Mouse (Mus musculus): ENCODE data around the gene 9430097D07Rik. TPM values are rescaled to one million over a fixed set of nuclear protein-coding genes. Genes with fewer than 3 reads are reported as not detected.
A peak's percentile ranks its signal among the peaks of the same experiment; 100 is the strongest.

9430097D07Rik gene
- polyA plus RNA-seq, 1 experiment from 2014 or later, result 0.08 TPM

GRCm38 (mm10) chr2:32596725-32597124 lies 21.2 kb upstream of the 9430097D07Rik start:
- H3K27me3 ChIP-seq, result no peaks in the 10 kb centered on the region
- H3K9ac ChIP-seq, result no peak overlapping the region
- peaks cover 6% of the 10 kb centered on the region for H3K4me1 ChIP-seq (replicated peaks)
- H3K4me2 ChIP-seq, result no peak overlapping the region
- peaks cover 30% of the 10 kb centered on the region; the same call in 1 of the 2 replicates for H3K36me3 ChIP-seq
- no peak overlapping the region for H3K4me3 ChIP-seq
- no peaks in the 10 kb centered on the region for H3K9me3 ChIP-seq (replicated peaks)
- ATAC-seq (replicated peaks; ENCODE audit: insufficient number of reproducible peaks, insufficient read depth, low FRiP score, low read depth), result no peak
- 89% methylated on average over 13 of the region's 13 CpGs for WGBS
- no peak overlapping the region for H3K27ac ChIP-seq

DNA sequence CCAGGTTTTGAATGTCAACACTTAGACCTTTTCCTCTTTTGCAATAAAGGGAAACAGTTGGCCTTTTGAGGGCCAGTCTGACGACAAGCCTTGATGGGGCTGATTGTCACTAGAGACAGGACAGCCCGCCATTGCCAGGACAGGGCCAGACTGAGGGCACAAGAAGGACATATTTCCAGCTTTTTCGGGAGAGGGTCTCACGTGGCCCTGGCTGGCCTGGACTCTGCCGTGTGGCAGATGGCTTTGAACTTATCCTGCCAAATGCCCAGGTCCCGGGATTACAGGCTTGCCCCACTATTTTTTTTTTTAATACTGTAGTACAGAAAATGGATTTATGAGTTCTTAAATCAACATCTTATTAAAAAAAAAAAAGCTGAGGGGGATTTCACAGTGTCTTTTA lies 15.8 kb upstream of the 9430097D07Rik start:
- Histone ChIP-seq H3K36me3 (peaks cover 19% of the 10 kb centered on the region; the same call in 1 of the 2 replicates), H3K9ac (no peak overlapping the region), H3K4me3 (no peak overlapping the region), H3K9me3 (replicated peaks) (no peaks in the 10 kb centered on the region), H3K4me2 (no peak overlapping the region), H3K27me3 (no peaks in the 10 kb centered on the region), H3K27ac (no peak overlapping the region), H3K4me1 (replicated peaks) (peaks cover 36% of the 10 kb centered on the region)
- no peak for ATAC-seq (replicated peaks; ENCODE audit: insufficient number of reproducible peaks, insufficient read depth, low FRiP score, low read depth)
- 64% methylated on average over 6 of the region's 6 CpGs for WGBS

GRCm38 (mm10) chr2:32590224-32590623 lies 14.7 kb upstream of the 9430097D07Rik start:
- H3K4me3 ChIP-seq, result no peak overlapping the region
- H3K36me3 ChIP-seq, result peaks cover 13% of the 10 kb centered on the region; the same call in 1 of the 2 replicates
- no peak overlapping the region for H3K4me2 ChIP-seq
- peak overlapping the region; percentile 75; the same call in 1 of the 2 replicates for H3K27ac ChIP-seq
- WGBS, result 76% methylated on average over 10 of the region's 10 CpGs
- no peaks in the 10 kb centered on the region for H3K27me3 ChIP-seq
- 0 out of 2 replicates have a peak overlapping the region, but pooled peaks have one; percentile 32 for H3K9ac ChIP-seq
- no peaks in the 10 kb centered on the region for H3K9me3 ChIP-seq (replicated peaks)
- no peak for ATAC-seq (replicated peaks; ENCODE audit: insufficient number of reproducible peaks, insufficient read depth, low FRiP score, low read depth)
- H3K4me1 ChIP-seq (replicated peaks), result peaks cover 36% of the 10 kb centered on the region

DNA sequence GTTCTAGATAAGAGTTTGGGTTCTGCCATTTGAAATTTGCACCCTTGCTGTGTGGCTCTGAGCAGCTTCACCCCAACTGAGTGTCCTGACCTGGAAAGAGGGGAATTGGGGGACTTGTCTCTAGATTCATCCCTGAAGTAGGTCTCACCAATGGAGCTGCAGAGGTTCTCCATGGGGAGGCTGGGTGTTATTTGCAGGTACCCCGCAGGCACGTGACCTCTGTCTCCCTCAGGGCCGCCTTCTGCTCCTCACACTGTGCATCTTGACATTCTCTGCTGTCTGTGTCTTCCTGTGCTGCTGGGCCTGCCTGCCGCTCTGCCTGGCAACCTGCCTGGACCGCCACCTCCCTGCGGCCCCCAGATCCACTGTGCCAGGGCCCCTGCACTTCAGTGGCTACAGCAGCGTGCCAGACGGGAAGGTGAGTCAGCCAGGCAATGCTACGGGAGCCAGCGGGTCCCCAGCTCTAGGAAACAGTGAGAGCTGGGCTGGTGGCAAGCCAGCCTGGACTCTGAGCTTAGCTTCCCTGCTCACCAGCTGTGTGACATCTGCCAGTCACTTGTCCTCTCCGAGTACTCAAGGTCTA lies 13.8 kb upstream of the 9430097D07Rik start:
- Histone ChIP-seq H3K36me3 (peaks cover 9% of the 10 kb centered on the region; the same call in 1 of the 2 replicates), H3K27me3 (no peaks in the 10 kb centered on the region), H3K9me3 (replicated peaks) (no peaks in the 10 kb centered on the region), H3K4me3 (0 out of 2 replicates have a peak overlapping the region, but pooled peaks have one; percentile 1), H3K4me1 (replicated peaks) (peaks cover 36% of the 10 kb centered on the region), H3K27ac (peak overlapping the region; percentile 75), H3K9ac (peak overlapping the region; percentile 27; the same call in 1 of the 2 replicates), H3K4me2 (peak overlapping the region; percentile 74)
- no peak for ATAC-seq (replicated peaks; ENCODE audit: insufficient number of reproducible peaks, insufficient read depth, low FRiP score, low read depth)
- 25% methylated on average over 11 of the region's 11 CpGs for WGBS

- no peaks in the 10 kb centered on the region for H3K27me3 ChIP-seq
- H3K9me3 ChIP-seq (replicated peaks), result no peaks in the 10 kb centered on the region
- peaks cover 41% of the 10 kb centered on the region for H3K4me1 ChIP-seq (replicated peaks)
- peak overlapping the region; percentile 82 for H3K27ac ChIP-seq
- peak overlapping the region; percentile 64 for H3K4me3 ChIP-seq
- peak overlapping the region; percentile 71 for H3K9ac ChIP-seq
- no peak for ATAC-seq (replicated peaks; ENCODE audit: insufficient number of reproducible peaks, insufficient read depth, low FRiP score, low read depth)
- H3K36me3 ChIP-seq, result peaks cover 5% of the 10 kb centered on the region; the same call in 1 of the 2 replicates
- 10% methylated on average over 9 of the region's 9 CpGs for WGBS
- H3K4me2 ChIP-seq, result peak overlapping the region; percentile 74
Observed at GRCm38 (mm10) chr2:32587731-32588321, 12.3 kb upstream of the 9430097D07Rik start.

DNA sequence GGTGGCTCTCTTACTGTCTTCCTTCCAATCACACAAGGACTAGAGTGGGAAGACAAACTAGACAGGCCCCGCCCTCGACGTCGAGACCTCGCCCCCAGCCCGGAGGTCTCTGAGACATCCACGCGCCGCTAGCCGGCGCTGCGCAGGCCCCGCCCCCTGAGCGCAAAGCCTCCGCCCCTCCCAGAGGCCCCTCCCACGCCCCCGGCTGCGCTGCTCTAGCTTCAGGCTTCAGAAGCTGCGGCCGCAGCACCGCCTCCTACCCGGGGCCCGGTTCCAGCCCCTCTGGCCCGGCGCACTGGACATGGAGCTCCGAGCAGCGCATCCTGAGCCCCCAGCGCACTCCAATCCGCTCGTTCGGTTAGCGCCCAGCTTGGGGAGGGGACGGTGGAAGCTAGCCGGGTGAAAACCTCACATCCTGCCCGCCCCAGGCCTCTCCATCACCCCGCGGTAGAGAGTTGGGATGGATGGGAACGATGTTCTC lies 11.4 kb upstream of the 9430097D07Rik start, which contains the start of gene St6galnac4:
St6galnac4 (plus strand) TSS at position 225 of the 481 bp plus-strand sequence.
- Histone ChIP-seq H3K9ac (peak within 1 kb of the TSS; percentile 71), H3K9me3 (replicated peaks) (no peaks in the 10 kb centered on the region), H3K4me1 (replicated peaks) (peaks cover 42% of the 10 kb centered on the region), H3K4me2 (peak within 1 kb of the TSS; percentile 74), H3K4me3 (peak within 1 kb of the TSS; percentile 64), H3K27me3 (peaks cover 4% of the 10 kb centered on the region; the same call in 1 of the 2 replicates), H3K36me3 (peaks cover 5% of the 10 kb centered on the region; the same call in 1 of the 2 replicates), H3K27ac (peak within 1 kb of the TSS; percentile 82)
- under 1% methylated on average over 38 of the region's 38 CpGs for WGBS
- ATAC-seq (replicated peaks; ENCODE audit: insufficient number of reproducible peaks, insufficient read depth, low FRiP score, low read depth), result peak; percentile 85

DNA sequence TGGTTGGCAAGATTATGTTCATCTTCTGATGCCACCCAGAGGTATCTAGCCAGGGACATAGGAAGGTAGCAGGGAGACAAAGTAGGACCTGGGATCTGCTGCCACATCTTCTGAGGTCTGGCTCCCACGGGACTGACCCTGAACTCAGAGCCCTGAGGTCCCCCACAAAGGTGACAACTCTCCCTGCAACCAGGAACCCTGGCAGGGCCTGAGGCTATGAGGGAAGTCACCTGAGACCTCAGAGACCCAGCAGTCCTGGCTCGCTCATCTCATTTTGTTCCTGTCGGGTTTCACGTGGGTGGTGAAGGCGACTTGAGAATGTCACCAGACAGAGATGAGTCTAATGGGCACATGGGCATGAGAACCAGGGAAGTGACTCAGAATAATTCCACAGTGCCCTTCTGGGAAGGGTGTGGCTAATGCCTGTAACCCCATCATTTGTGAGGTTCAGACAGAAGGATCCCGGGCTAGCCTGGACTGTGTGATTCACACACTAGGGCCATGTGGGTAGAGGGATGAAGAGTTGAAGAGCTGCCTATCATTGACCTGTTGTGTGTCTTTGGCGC lies 9.7 kb upstream of the 9430097D07Rik start:
- Histone ChIP-seq H3K9ac (no peak overlapping the region), H3K36me3 (peaks cover 2% of the 10 kb centered on the region; the same call in 1 of the 2 replicates), H3K4me1 (replicated peaks) (peaks cover 39% of the 10 kb centered on the region), H3K9me3 (replicated peaks) (no peaks in the 10 kb centered on the region), H3K27me3 (peaks cover 5% of the 10 kb centered on the region; the same call in 1 of the 2 replicates), H3K4me3 (no peak overlapping the region), H3K27ac (no peak overlapping the region), H3K4me2 (no peak overlapping the region)
- WGBS, result 82% methylated on average over 7 of the region's 7 CpGs
- ATAC-seq (replicated peaks; ENCODE audit: insufficient number of reproducible peaks, insufficient read depth, low FRiP score, low read depth), result no peak

DNA sequence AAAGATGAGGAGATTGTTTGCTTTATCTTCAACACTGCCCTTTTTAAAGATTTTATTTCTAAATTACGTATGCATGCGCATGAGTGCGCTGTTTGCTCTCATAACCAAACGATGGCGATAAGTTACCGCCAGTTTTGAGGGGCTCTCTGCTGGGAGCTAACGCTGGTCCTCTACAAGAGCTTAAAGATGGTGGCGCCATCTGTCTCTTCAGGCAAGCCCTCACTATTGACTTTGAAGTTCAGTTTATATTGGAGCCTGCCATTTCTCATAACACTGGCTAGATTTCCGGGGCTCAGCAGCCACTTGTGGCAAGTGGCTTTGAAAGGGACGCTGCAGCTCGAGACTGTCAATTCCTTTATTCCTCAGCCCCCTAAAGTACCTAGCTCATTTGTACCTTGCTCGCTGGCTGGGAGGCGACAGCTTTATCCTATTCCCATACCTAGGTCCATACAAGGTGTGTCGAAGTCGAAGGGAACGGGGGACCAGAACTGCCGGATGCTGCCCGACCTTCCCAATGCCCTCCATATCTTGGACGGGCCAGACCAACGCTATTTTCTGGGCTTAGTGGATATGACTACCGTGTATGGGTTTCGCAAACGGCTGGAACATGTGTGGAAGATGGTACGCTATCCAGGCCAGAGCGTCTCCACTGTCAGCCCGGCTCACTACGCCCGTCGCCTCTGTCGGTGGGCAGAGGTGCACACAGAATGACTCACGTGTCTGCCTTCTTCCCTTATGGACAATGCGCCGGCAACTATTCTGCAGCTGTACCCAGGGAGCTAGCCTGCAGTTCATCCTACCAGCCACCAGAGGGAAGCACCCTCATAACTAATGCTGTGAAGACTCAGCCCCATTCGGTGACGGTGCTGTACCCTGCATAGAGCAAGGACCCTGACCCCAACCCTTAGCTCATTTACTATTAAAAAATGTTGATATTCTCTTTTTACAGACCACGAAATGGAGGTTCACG lies 7.6 kb upstream of the 9430097D07Rik start:
- 10% methylated on average over 37 of the region's 37 CpGs for WGBS
- H3K27me3 ChIP-seq, result peaks cover 24% of the 10 kb centered on the region
- peak overlapping the region; percentile 23; the same call in 1 of the 2 replicates for H3K9ac ChIP-seq
- no peaks in the 10 kb centered on the region for H3K36me3 ChIP-seq
- peak overlapping the region; percentile 68 for H3K4me2 ChIP-seq
- ATAC-seq (replicated peaks; ENCODE audit: insufficient number of reproducible peaks, insufficient read depth, low FRiP score, low read depth), result peak; percentile 43
- H3K27ac ChIP-seq, result no peak overlapping the region
- peaks cover 18% of the 10 kb centered on the region for H3K4me1 ChIP-seq (replicated peaks)
- no peaks in the 10 kb centered on the region for H3K9me3 ChIP-seq (replicated peaks)
- H3K4me3 ChIP-seq, result peak overlapping the region; percentile 37

- no peaks in the 10 kb centered on the region for H3K9me3 ChIP-seq (replicated peaks)
- no peak for ATAC-seq (replicated peaks; ENCODE audit: insufficient number of reproducible peaks, insufficient read depth, low FRiP score, low read depth)
- H3K4me3 ChIP-seq, result peak overlapping the region; percentile 36
- H3K27me3 ChIP-seq, result peaks cover 38% of the 10 kb centered on the region
- no peak overlapping the region for H3K27ac ChIP-seq
- H3K4me1 ChIP-seq (replicated peaks), result peaks cover 7% of the 10 kb centered on the region
- H3K9ac ChIP-seq, result no peak overlapping the region
- WGBS, result 36% methylated on average over 19 of the region's 19 CpGs
- peak overlapping the region; percentile 43 for H3K4me2 ChIP-seq
- no peaks in the 10 kb centered on the region for H3K36me3 ChIP-seq
Observed at GRCm38 (mm10) chr2:32581450-32582095, 6.1 kb upstream of the 9430097D07Rik start.
